Mouse (Mus musculus) heart, embryonic 16.5 days (tissue): Measurements from ENCODE around the gene Gm4353. TPM values are rescaled to one million over a fixed set of nuclear protein-coding genes. Genes with fewer than 3 reads are reported as not detected.

ENCODE experiments used
- ATAC-seq: fragments of 200-750 bp; cut with Nextera tagmentation; replicated peaks from 2 replicates; pipeline ENCODE4 v1.8.0; 2017; ENCODE audit warnings: moderate number of reproducible peaks; ENCODE audit not compliant: insufficient read depth, low FRiP score; ENCODE audit errors: extremely low read depth
- H3K27ac ChIP-seq: fragments of 300-500 bp; sonication (generic); 2 replicates; pipeline ENCODE4 v1.5.1; 2014; ENCODE audit warnings: mild to moderate bottlenecking, low read length, control low read depth, moderate library complexity
- H3K27me3 ChIP-seq: fragments of 300-500 bp; sonication (generic); 2 replicates; pipeline ENCODE4 v1.6.1; 2014; ENCODE audit warnings: low read length, mixed read lengths; ENCODE audit not compliant: control insufficient read depth, insufficient read depth
- H3K36me3 ChIP-seq: fragments of 300-500 bp; sonication (generic); 2 replicates; pipeline ENCODE4 v1.6.1; 2014; ENCODE audit not compliant: control insufficient read depth, insufficient read depth
- H3K4me1 ChIP-seq: fragments of 300-500 bp; sonication (generic); 2 replicates; pipeline ENCODE4 v1.6.1; 2014; ENCODE audit warnings: low read length, mixed read lengths; ENCODE audit not compliant: control insufficient read depth, insufficient read depth
- H3K4me2 ChIP-seq: fragments of 300-500 bp; sonication (generic); 2 replicates; pipeline ENCODE4 v1.6.1; 2014; ENCODE audit warnings: low read depth, mild to moderate bottlenecking, control low read depth, low read length
- H3K4me3 ChIP-seq: fragments of 300-500 bp; sonication (generic); 2 replicates; pipeline ENCODE4 v1.5.1; 2014; ENCODE audit warnings: mild to moderate bottlenecking, control low read depth, low read length
- H3K9ac ChIP-seq: fragments of 300-500 bp; sonication (generic); 2 replicates; pipeline ENCODE4 v1.6.1; 2014; ENCODE audit warnings: low read length, control low read depth
- H3K9me3 ChIP-seq: fragments of 300-500 bp; sonication (generic); replicated peaks from 2 replicates; pipeline ENCODE4 v1.6.1; 2016; ENCODE audit warnings: low read length; ENCODE audit not compliant: control insufficient read depth
- WGBS: fragments of 180-500 bp; shearing (Covaris S2); extraction: QIAGEN DNeasy Blood & Tissue Kit; methylation state at CpG from one replicate; pipeline ENCODE4 v1.1.7; 2014; 5-methylcytosine and 5-hydroxymethylcytosine counted together
- polyA plus RNA-seq: library from polyadenylated mRNA; unstranded; fragments of >200 nt; fragmentation: Nextera tagmentation; extraction: Ambion mirVana; gene quantifications from 2 replicates; pipeline ENCODE4 v1.2.1, GENCODE M21; 2015

Gene Gm4353
- polyA plus RNA-seq, 1 experiment from 2014 or later = 1.6 TPM

GRCm38 (mm10) chr7:116122981-116123596, 38.7 kb upstream of the Gm4353 start:
- Histone ChIP-seq H3K9me3 (no peaks in the 10 kb centered on the region), H3K4me2 (no peak overlapping the region), H3K36me3 (0 out of 2 replicates have a peak, but pooled peaks cover 2% of the 10 kb centered on the region), H3K4me1 (no peaks in the 10 kb centered on the region), H3K27ac (no peak overlapping the region), H3K27me3 (no peaks in the 10 kb centered on the region), H3K4me3 (no peak overlapping the region), H3K9ac (no peak overlapping the region)
- no peak for ATAC-seq
- WGBS = 69% methylated on average over 13 of the region's 13 CpGs

GRCm38 (mm10) chr7:116121202-116121601, 36.8 kb upstream of the Gm4353 start:
- no peaks in the 10 kb centered on the region for H3K36me3 ChIP-seq
- no peaks in the 10 kb centered on the region for H3K4me1 ChIP-seq
- no peak overlapping the region for H3K4me2 ChIP-seq
- no peak overlapping the region for H3K9ac ChIP-seq
- no peak overlapping the region for H3K27ac ChIP-seq
- H3K9me3 ChIP-seq = no peaks in the 10 kb centered on the region
- H3K4me3 ChIP-seq = no peak overlapping the region
- no peaks in the 10 kb centered on the region for H3K27me3 ChIP-seq
- ATAC-seq = no peak
- WGBS = 77% methylated on average over 11 of the region's 11 CpGs

- Histone ChIP-seq H3K27ac (no peak overlapping the region), H3K9me3 (no peaks in the 10 kb centered on the region), H3K4me1 (no peaks in the 10 kb centered on the region), H3K4me3 (no peak overlapping the region), H3K4me2 (no peak overlapping the region), H3K27me3 (no peaks in the 10 kb centered on the region), H3K36me3 (no peaks in the 10 kb centered on the region), H3K9ac (no peak overlapping the region)
- no peak for ATAC-seq
- 86% methylated on average over 4 of the region's 4 CpGs for WGBS
Measured at GRCm38 (mm10) chr7:116120737-116121136, 36.3 kb upstream of the Gm4353 start.

- H3K9me3 ChIP-seq = no peaks in the 10 kb centered on the region
- WGBS = 53% methylated on average over 1 of the region's 1 CpGs
- H3K4me3 ChIP-seq = no peak overlapping the region
- no peak overlapping the region for H3K4me2 ChIP-seq
- H3K9ac ChIP-seq = no peak overlapping the region
- H3K27me3 ChIP-seq = no peaks in the 10 kb centered on the region
- H3K27ac ChIP-seq = no peak overlapping the region
- H3K36me3 ChIP-seq = no peaks in the 10 kb centered on the region
- no peak for ATAC-seq
- H3K4me1 ChIP-seq = no peaks in the 10 kb centered on the region
Measured at GRCm38 (mm10) chr7:116119306-116119857, 34.9 kb upstream of the Gm4353 start.

DNA sequence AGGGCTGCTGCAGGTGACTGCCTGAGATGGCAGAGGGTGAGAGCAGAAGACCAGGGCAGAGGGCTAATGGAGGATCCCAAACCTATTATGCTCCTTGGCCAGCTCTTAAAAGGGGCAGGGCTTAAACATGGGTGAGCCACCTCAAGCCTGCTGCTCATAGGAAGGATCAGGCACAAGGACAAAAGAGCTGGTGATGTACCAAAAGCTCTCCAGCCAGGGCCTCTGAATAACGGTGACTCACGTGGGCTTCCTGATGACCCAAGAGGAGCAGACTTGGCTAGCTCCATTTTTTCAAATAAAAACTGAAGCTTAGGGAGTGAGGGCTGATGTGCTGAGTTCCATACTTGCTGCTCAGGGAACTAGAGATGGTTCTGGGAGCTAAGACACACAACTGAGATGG, 31.6 kb upstream of the Gm4353 start:
- no peak overlapping the region for H3K9ac ChIP-seq
- H3K27ac ChIP-seq = no peak overlapping the region
- no peak for ATAC-seq
- no peaks in the 10 kb centered on the region for H3K27me3 ChIP-seq
- 61% methylated on average over 2 of the region's 2 CpGs for WGBS
- no peaks in the 10 kb centered on the region for H3K36me3 ChIP-seq
- no peak overlapping the region for H3K4me3 ChIP-seq
- H3K4me1 ChIP-seq = no peaks in the 10 kb centered on the region
- no peaks in the 10 kb centered on the region for H3K9me3 ChIP-seq
- no peak overlapping the region for H3K4me2 ChIP-seq

- H3K27me3 ChIP-seq = no peaks in the 10 kb centered on the region
- H3K27ac ChIP-seq = no peak overlapping the region
- H3K4me3 ChIP-seq = no peak overlapping the region
- no peaks in the 10 kb centered on the region for H3K36me3 ChIP-seq
- no peak overlapping the region for H3K9ac ChIP-seq
- 77% methylated on average over 12 of the region's 12 CpGs for WGBS
- no peak for ATAC-seq
- H3K9me3 ChIP-seq = no peaks in the 10 kb centered on the region
- no peaks in the 10 kb centered on the region for H3K4me1 ChIP-seq
- no peak overlapping the region for H3K4me2 ChIP-seq
Measured at GRCm38 (mm10) chr7:116115216-116115930, 30.9 kb upstream of the Gm4353 start.

- Histone ChIP-seq H3K4me2 (no peak overlapping the region), H3K27me3 (no peaks in the 10 kb centered on the region), H3K36me3 (no peaks in the 10 kb centered on the region), H3K9ac (no peak overlapping the region), H3K4me3 (no peak overlapping the region), H3K27ac (no peak overlapping the region), H3K4me1 (no peaks in the 10 kb centered on the region), H3K9me3 (no peaks in the 10 kb centered on the region)
- ATAC-seq = no peak
- WGBS = 79% methylated on average over 6 of the region's 6 CpGs
Measured at GRCm38 (mm10) chr7:116111546-116111945, 27.1 kb upstream of the Gm4353 start.

DNA sequence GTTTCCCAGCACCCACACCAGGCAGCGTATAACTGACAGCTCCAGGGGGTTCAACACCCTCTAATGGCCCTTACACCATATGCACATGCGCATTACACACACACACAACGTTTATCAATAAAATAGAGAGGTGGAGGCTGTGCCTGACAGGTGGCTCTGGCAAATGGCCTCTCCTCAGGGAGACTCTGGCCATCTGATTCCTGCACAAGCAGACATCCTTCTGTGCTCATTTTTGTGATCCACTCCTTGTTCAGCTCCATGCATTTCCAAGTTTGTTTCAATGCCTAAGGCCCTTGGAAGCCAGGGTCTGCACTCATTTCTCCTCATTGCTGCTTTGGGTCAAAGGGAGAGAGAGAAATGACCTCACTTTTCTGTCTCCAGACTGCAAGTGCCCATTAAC, 26.2 kb upstream of the Gm4353 start:
- H3K4me3 ChIP-seq = no peak overlapping the region
- H3K36me3 ChIP-seq = peaks cover 4% of the 10 kb centered on the region; the same call in 1 of the 2 replicates
- no peaks in the 10 kb centered on the region for H3K27me3 ChIP-seq
- H3K27ac ChIP-seq = no peak overlapping the region
- no peaks in the 10 kb centered on the region for H3K9me3 ChIP-seq
- H3K4me1 ChIP-seq = no peaks in the 10 kb centered on the region
- no peak for ATAC-seq
- no peak overlapping the region for H3K9ac ChIP-seq
- no peak overlapping the region for H3K4me2 ChIP-seq
- 69% methylated on average over 3 of the region's 3 CpGs for WGBS

- 93% methylated on average over 9 of the region's 9 CpGs for WGBS
- Histone ChIP-seq H3K36me3 (peaks cover 26% of the 10 kb centered on the region), H3K4me3 (no peak overlapping the region), H3K27me3 (no peaks in the 10 kb centered on the region), H3K27ac (no peak overlapping the region), H3K4me2 (no peak overlapping the region), H3K9ac (no peak overlapping the region), H3K4me1 (peaks cover 11% of the 10 kb centered on the region), H3K9me3 (no peaks in the 10 kb centered on the region)
- no peak for ATAC-seq
Measured at GRCm38 (mm10) chr7:116103091-116103490, 18.7 kb upstream of the Gm4353 start.
